Mouse (Mus musculus) olfactory bulb, adult 2 months (tissue): ENCODE results near the gene Acbd4.

Experiments
- CTCF ChIP-seq: fragments of 200-500 bp; IDR thresholded peaks from 2 replicates; pipeline ENCODE4 v1.5.1; 2012; ENCODE audit warnings: low read depth, mild to moderate bottlenecking, low read length, moderate library complexity; ENCODE audit not compliant: insufficient read depth
- POLR2A ChIP-seq: fragments of 200-500 bp; IDR thresholded peaks from 2 replicates; pipeline ENCODE4 v1.6.1; 2012; ENCODE audit warnings: mild to moderate bottlenecking, low read depth, low read length, moderate library complexity; ENCODE audit not compliant: insufficient read depth

DNA sequence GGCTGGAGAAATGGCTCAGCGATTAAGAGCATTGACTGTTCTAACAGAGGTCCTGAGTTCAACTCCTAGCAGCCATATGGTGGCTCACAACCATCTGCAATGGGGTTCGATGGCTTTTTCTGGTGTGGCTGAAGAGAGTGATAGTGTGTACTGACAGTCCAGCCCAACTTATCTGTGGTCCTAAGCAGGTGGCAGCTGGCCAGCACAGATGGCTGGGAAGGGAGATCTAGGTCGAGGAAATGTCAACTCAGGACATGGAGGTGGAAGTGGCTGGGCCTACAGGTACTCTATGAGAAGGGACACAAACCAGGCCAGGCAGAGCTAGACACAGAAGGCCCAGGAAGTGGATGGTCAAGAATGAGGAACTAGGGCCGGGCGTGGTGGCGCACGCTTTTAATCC, 25.5 kb upstream of the Acbd4 start:
- no peak for TF ChIP-seq POLR2A
- no peak for TF ChIP-seq CTCF
